Mouse (Mus musculus): ENCODE data around the gene Cpa4. TPM values are rescaled to one million over a fixed set of nuclear protein-coding genes. Genes with fewer than 3 reads are reported as not detected.

Cpa4 gene
- total and polyA plus RNA-seq, 3 experiments: not detected

DNA sequence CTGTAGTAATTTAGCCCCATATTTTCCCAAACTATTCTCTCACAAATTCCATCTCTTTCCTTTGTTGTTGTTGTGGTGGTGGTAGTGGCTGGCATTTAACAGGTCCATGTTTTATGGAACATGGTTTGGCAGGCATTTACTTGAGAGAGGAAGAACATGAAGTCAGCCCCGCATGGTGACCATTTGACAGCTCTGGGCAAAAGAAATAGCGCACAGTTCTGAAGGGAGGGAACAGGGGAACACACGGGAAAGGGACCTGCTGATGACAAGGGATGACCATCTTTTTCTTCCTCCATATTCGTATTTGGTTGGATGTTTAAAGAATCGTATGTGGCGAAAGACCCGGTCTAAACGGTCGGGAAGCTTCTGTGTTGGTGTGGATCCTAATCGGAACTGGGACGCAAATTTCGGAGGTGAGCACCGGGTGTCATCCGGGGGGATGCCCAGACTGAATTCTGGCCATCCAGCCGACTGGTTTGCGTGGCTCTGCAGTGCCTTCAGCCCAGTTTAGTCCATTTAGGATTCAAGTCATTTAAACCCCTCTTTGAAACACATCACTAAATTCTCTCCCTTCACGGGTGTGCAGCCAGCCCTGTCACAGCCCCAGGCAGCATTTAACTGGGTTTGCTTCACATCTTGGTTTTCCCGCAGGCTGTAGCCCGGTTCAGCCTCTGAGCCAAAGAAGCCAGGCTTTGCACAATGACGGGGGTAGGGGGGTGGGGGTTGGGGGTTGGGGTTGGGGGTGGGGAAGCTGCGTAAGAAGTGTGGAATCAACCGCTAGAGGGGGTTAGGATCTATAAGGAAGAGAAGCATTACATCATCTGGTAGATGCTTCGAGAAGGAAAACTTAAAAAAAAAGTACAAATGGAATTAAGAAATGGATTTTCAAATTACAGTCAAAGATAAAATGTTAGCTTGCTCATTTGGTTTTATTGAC is 16.3 kb upstream of the Cpa4 start:
- H3K4me1 ChIP-seq (ENCODE audit: control insufficient read depth in 1 of 2, insufficient read depth in 2 of 2): peaks cover 0 to 2% of the 10 kb centered on the region in 2 experiments; a peak in 2 of 4 replicates
- no peak overlapping the region for H3K4me3 ChIP-seq (replicated peaks in 1 of 3; ENCODE audit: low read depth in 2 of 3, low read length in 2 of 3, poor library complexity in 1 of 3)
- dilution Hi-C loops (cut with MboI; ENCODE audit: extremely low pct_ligation_motif_present, extremely low pct_unique_long_range_greater_than_20kb, low sequenced_read_pairs): no loop called here
- H3K4me2 ChIP-seq (ENCODE audit: insufficient read depth, low read depth, poor library complexity, severe bottlenecking): no peak overlapping the region
- no peaks in the 10 kb centered on the region for H3K9me3 ChIP-seq (replicated peaks; ENCODE audit: low read length)
- H3K27me3 ChIP-seq (replicated peaks): no peaks in the 10 kb centered on the region
- no peak overlapping the region for H3K27ac ChIP-seq (ENCODE audit: insufficient read depth, low read depth)
- in situ Hi-C loops (cut with MboI; ENCODE audit: low pct_ligation_motif_present, low pct_unique_long_range_greater_than_20kb, low sequenced_read_pairs): no loop called here
- DNase-seq (ENCODE audit: extremely low read depth): no peak
- no peak for TF ChIP-seq SIN3A (IDR thresholded peaks at IDR 0.05; ENCODE audit: low read length)
- TF ChIP-seq USF1 (IDR thresholded peaks at IDR 0.05; ENCODE audit: low read depth, low read length): no peak
- TF ChIP-seq ZMIZ1 (IDR thresholded peaks at IDR 0.05; ENCODE audit: low read depth, low read length): no peak
- TF ChIP-seq GABPA (IDR thresholded peaks at IDR 0.05; ENCODE audit: insufficient replicate concordance, low read depth, low read length): no peak
- TF ChIP-seq ZKSCAN1 (IDR thresholded peaks at IDR 0.05; ENCODE audit: borderline replicate concordance, low read depth, low read length): no peak
- no peak for TF ChIP-seq KAT2A (IDR thresholded peaks at IDR 0.05; ENCODE audit: insufficient replicate concordance, low read length)
- no peak for TF ChIP-seq RAD21 (IDR thresholded peaks at IDR 0.05; ENCODE audit: low read depth, low read length)
- no peak for TF ChIP-seq ETS1 (conservative IDR thresholded peaks at IDR 0.05; ENCODE audit: low read depth, low read length)
- TF ChIP-seq CHD2 (IDR thresholded peaks at IDR 0.05; ENCODE audit: low read length): no peak
- TF ChIP-seq MAZ (IDR thresholded peaks at IDR 0.05; ENCODE audit: low read depth, low read length): no peak
- no peak for TF ChIP-seq ELF1 (IDR thresholded peaks at IDR 0.05; ENCODE audit: low read depth, low read length)
- TF ChIP-seq SMC3 (IDR thresholded peaks at IDR 0.05; ENCODE audit: low read depth, low read length): no peak
- no peak for TF ChIP-seq MEF2A (IDR thresholded peaks at IDR 0.05; ENCODE audit: borderline replicate concordance, low read depth, low read length)
- no peak for TF ChIP-seq MXI1 (IDR thresholded peaks at IDR 0.05; ENCODE audit: low read depth, low read length)
- no peak for TF ChIP-seq JUND (conservative IDR thresholded peaks at IDR 0.05; ENCODE audit: low read depth, low read length)
- no peak for TF ChIP-seq CTCF (conservative IDR thresholded peaks at IDR 0.05 in 1 of 2, IDR thresholded peaks at IDR 0.05 in 1 of 2; ENCODE audit: low read depth in 2 of 2, low read length in 2 of 2)
- TF ChIP-seq NELFE (IDR thresholded peaks at IDR 0.05; ENCODE audit: low read depth, low read length): no peak
- TF ChIP-seq PAX5 (IDR thresholded peaks at IDR 0.05; ENCODE audit: low read length): no peak
- TF ChIP-seq TCF12 (IDR thresholded peaks at IDR 0.05; ENCODE audit: low read depth, low read length): no peak
- TF ChIP-seq HCFC1 (IDR thresholded peaks at IDR 0.05; ENCODE audit: low read depth, low read length): no peak
- H3K36me3 ChIP-seq (replicated peaks in 1 of 2; ENCODE audit: control insufficient read depth in 1 of 2, insufficient read depth in 1 of 2, low read length in 1 of 2): no peaks in the 10 kb centered on the region
- no peaks in the 10 kb centered on the region for H3K79me2 ChIP-seq (replicated peaks; ENCODE audit: control insufficient read depth, extremely low read depth, insufficient read depth, poor library complexity, severe bottlenecking)
- H3K9ac ChIP-seq (ENCODE audit: insufficient read depth, low read depth): no peak overlapping the region
